Mouse (Mus musculus): ENCODE measurements around the gene Ahcy. TPM values are rescaled to one million over a fixed set of nuclear protein-coding genes. Genes with fewer than 3 reads are reported as not detected.
"Not testable (repeated sequence)": the region's sequence is repeated elsewhere in the genome, so short reads cannot be mapped to it uniquely, and the experiment has no call there.

The Ahcy gene
- polyA plus RNA-seq, 1 experiment from 2014 or later = 61.2 TPM

DNA sequence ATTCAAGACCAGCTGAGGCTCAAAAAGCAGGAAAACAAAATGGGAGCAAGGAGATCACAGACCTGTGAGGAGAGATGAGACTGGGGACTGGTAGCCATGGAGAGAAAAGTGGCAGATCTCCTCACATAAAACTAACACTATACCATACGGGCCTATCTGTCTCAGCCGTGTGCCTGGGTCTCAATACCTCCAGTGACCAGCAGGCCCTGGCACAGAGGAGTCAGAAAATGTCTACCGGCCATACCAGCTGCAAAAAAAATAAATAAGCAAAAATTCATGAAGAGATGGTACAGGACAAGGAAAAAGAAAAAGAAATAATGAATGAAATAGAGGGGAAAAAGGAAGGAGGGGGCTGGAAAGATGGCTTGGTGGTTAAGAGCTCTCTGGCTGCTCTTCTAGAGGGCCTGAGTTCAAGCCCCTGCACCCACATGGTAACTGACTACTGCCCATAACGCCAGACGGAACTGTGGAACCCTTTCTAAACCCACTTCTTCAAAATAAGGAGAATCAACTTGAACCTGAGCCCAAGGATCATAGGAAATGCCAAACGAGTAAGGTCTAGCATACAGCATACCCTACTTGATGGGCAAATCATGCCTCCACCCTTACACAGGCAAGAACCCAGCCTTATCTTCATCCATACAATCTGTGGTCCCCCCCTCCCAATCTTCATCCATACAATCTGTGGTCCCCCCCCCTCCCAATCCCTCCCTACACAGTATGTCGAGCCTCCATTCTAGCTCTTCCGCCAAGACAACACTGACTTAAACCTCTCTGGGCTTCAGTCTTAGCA, 1.7 kb downstream of the Ahcy start:
- no peak for ATAC-seq (ENCODE audit: low FRiP score)
- WGBS = 82% methylated on average over 8 of the region's 8 CpGs
- H3K9me3 ChIP-seq = no peaks in the 10 kb centered on the region
- peak overlapping the region; percentile 56; the same call in 1 of the 2 replicates for H3K4me3 ChIP-seq (replicated peaks)
- H3K36me3 ChIP-seq (replicated peaks) = peaks cover 11% of the 10 kb centered on the region
- H3K27me3 ChIP-seq = no peaks in the 10 kb centered on the region
- peak overlapping the region; percentile 63 for H3K4me2 ChIP-seq
- H3K4me1 ChIP-seq = peaks cover 24% of the 10 kb centered on the region
- H3K27ac ChIP-seq = no peak overlapping the region
- peak overlapping the region; percentile 62; the same call in 1 of the 2 replicates for H3K9ac ChIP-seq

- H3K4me3 ChIP-seq (replicated peaks) = no peak overlapping the region
- 93% methylated on average over 9 of the region's 9 CpGs for WGBS
- no peaks in the 10 kb centered on the region for H3K27me3 ChIP-seq
- H3K4me1 ChIP-seq = peaks cover 24% of the 10 kb centered on the region
- no peaks in the 10 kb centered on the region for H3K9me3 ChIP-seq
- ATAC-seq (ENCODE audit: low FRiP score) = no peak
- H3K27ac ChIP-seq = no peak overlapping the region
- H3K36me3 ChIP-seq (replicated peaks) = peaks cover 26% of the 10 kb centered on the region
- no peak overlapping the region for H3K4me2 ChIP-seq
- no peak overlapping the region for H3K9ac ChIP-seq
Observed at GRCm38 (mm10) chr2:155071027-155071426, 3.3 kb downstream of the Ahcy start.

- Histone ChIP-seq H3K9me3 (no peaks in the 10 kb centered on the region), H3K4me3 (replicated peaks) (no peak overlapping the region), H3K9ac (no peak overlapping the region), H3K4me2 (no peak overlapping the region), H3K27ac (no peak overlapping the region), H3K4me1 (no peaks in the 10 kb centered on the region), H3K36me3 (replicated peaks) (peaks cover 28% of the 10 kb centered on the region), H3K27me3 (no peaks in the 10 kb centered on the region)
- WGBS = 81% methylated on average over 1 of the region's 1 CpGs
- ATAC-seq (ENCODE audit: low FRiP score) = no peak
Observed at GRCm38 (mm10) chr2:155057361-155057760, 16.9 kb downstream of the Ahcy start.

DNA sequence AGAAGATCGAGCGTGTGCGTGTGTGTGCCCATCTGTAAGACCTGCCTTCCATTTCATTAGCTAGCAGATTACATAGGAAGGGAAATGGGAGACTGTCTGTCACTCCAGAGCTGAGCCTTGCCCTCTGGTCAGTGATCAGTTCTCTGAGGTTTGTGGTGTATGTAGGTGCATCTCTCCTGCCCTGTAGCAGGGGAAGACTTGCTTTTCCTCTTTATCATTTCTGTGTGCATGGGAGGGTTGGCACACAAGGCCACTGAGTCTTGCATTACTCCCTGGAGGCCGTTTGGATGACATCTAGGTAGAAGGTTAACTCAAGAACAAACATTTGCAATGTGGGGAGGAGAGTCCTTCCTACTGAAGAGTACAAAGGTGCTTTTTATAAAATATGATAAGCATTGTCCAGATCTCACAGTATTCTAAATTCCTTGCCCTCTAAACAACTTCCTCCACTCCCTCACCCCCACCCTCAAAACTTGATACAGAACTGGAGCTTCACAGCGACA, 18.2 kb downstream of the Ahcy start:
- no peak overlapping the region for H3K4me3 ChIP-seq (replicated peaks)
- H3K27me3 ChIP-seq = no peaks in the 10 kb centered on the region
- H3K27ac ChIP-seq = no peak overlapping the region
- H3K4me2 ChIP-seq = no peak overlapping the region
- no peak for ATAC-seq (ENCODE audit: low FRiP score)
- H3K9ac ChIP-seq = no peak overlapping the region
- 72% methylated on average over 5 of the region's 5 CpGs for WGBS
- peaks cover 16% of the 10 kb centered on the region for H3K36me3 ChIP-seq (replicated peaks)
- H3K4me1 ChIP-seq = peaks cover 10% of the 10 kb centered on the region
- H3K9me3 ChIP-seq = no peaks in the 10 kb centered on the region

GRCm38 (mm10) chr2:155054672-155055071, 19.6 kb downstream of the Ahcy start:
- H3K27me3 ChIP-seq = no peaks in the 10 kb centered on the region
- H3K4me2 ChIP-seq = no peak overlapping the region
- no peak for ATAC-seq (ENCODE audit: low FRiP score)
- H3K36me3 ChIP-seq (replicated peaks) = peaks cover 8% of the 10 kb centered on the region
- peaks cover 16% of the 10 kb centered on the region for H3K4me1 ChIP-seq
- no peak overlapping the region for H3K4me3 ChIP-seq (replicated peaks)
- 88% methylated on average over 3 of the region's 3 CpGs for WGBS
- no peaks in the 10 kb centered on the region for H3K9me3 ChIP-seq
- H3K9ac ChIP-seq = no peak overlapping the region
- H3K27ac ChIP-seq = no peak overlapping the region

DNA sequence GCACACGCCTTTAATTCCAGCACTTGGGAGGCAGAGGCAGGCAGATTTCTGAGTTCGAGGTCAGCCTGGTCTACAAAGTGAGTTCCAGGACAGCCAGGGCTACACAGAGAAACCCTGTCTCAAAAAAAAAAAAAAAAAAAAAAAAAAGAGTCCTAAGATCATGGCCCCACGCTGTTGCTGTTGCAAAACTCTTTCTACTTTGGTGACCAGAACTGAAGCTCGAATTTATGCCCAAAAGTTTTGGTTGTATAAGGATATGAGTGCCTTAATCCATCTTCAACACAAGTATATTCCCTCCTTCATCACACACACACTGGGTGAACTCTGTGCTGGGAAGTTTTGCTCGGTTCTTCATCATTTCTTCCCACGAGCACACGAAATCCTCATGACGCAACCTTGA, 20.8 kb downstream of the Ahcy start:
- H3K9me3 ChIP-seq; H3K9ac ChIP-seq; H3K4me3 ChIP-seq (replicated peaks); H3K36me3 ChIP-seq (replicated peaks); H3K4me2 ChIP-seq; H3K27me3 ChIP-seq; H3K27ac ChIP-seq; ATAC-seq (ENCODE audit: low FRiP score): not testable (repeated sequence)
- H3K4me1 ChIP-seq = peaks cover 16% of the 10 kb centered on the region
- WGBS = 91% methylated on average over 8 of the region's 8 CpGs

DNA sequence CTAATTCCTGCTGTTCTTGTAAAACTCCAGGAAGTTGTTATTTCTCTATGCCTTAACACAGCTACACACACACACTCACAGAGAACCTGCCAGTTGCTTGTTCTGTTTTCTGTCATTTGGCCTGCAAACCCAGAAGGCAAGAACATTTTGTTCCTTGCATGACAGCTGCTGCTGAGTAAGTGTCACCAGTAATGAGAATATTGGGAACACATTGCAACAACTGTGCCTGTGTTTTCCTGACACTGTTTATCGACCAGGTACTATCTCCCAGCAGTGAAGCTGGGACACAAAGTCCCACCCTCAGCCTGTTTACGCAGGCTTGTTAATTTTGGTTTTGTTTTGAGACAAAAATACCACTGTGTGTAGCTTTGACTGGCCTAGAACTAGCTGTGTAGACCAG, 21.6 kb downstream of the Ahcy start:
- Histone ChIP-seq H3K27ac (no peak overlapping the region), H3K9ac (no peak overlapping the region), H3K36me3 (replicated peaks) (no peaks in the 10 kb centered on the region), H3K9me3 (no peaks in the 10 kb centered on the region), H3K4me3 (replicated peaks) (no peak overlapping the region), H3K27me3 (no peaks in the 10 kb centered on the region), H3K4me2 (no peak overlapping the region), H3K4me1 (peaks cover 16% of the 10 kb centered on the region)
- WGBS = 85% methylated on average over 2 of the region's 2 CpGs
- no peak for ATAC-seq (ENCODE audit: low FRiP score)

DNA sequence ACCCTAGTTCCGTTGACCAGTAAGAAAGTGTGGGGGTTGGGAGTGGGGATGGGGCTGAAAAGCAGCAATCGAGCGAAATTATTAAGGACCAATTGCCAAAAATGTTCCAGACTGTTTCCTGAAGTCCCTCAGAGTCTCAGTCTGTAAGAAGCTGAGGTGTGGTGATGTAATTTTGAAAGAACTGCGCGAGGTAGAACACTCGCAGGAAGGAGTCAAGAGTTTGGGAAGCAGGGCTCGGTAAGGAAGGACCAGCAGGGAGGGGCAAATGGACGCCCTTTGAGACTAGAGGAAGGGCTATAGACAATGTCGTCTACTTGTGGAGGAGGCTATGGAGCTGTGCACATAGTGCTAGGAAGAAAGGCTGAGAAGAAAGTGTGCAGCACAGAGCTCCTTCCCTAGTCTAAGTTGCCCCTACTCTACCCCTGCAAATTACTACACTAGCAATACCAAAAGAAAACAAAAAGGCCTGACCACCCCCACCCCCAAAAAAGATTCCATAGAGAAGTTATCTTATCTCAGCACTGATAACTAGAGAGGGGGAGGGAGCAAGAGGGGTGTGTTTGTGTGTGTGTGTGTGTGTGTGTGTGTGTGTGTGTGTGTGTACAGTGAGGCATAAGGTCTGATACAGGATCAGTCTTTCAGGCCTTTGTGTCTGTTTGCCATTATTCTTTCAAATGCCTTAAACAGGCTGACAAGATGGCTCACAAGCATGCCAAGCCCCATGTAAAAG, 22.5 kb downstream of the Ahcy start:
- Histone ChIP-seq H3K9ac (peak overlapping the region; percentile 48), H3K27me3 (no peaks in the 10 kb centered on the region), H3K27ac (peak overlapping the region; percentile 88; the same call in 1 of the 2 replicates), H3K36me3 (replicated peaks) (no peaks in the 10 kb centered on the region), H3K4me2 (peak overlapping the region; percentile 69), H3K4me1 (peaks cover 16% of the 10 kb centered on the region), H3K9me3 (no peaks in the 10 kb centered on the region), H3K4me3 (replicated peaks) (peak overlapping the region; percentile 53)
- whole genome bisulfite sequencing = 23% methylated on average over 9 of the region's 9 CpGs
- no peak for ATAC-seq (ENCODE audit: low FRiP score)

DNA sequence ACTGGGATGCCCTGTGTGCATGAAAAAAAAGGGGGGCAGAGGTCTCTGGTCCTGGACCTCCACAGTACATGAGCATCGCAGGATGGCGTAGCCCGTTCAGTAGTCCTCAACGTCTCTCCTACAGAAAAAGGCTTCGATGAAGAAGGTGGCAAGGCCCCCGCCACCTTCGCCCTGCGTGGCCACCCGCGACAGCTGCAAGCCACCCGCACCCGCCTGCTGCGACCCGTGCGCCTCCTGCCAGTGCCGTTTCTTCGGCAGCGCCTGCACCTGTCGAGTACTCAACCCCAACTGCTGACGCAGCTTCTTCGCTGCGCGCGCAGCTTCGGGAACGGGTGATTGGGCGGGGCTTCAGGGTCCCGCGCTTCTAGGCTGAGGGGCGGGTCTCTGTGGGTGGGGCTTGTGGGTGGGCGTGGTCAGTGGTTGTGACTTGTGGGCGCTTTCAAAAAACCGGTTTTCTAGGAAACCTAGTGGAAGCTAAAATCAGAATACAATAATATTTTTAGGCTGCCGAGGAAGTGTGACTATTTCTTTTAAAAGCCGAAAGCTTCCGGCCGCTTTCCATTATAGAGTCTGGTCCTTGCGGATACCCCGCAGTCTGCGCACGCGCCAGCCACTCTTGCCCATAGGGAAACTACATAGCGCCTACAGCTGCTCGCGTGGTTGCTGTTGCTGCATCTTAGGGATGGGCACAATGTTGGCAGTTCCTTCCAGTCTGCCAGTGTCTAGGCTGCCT, 23.6 kb downstream of the Ahcy start:
- ATAC-seq (ENCODE audit: low FRiP score) = peak; percentile 96
- H3K4me2 ChIP-seq = peak overlapping the region; percentile 69
- no peaks in the 10 kb centered on the region for H3K27me3 ChIP-seq
- peak overlapping the region; percentile 88 for H3K27ac ChIP-seq
- H3K9ac ChIP-seq = peak overlapping the region; percentile 75
- H3K9me3 ChIP-seq = no peaks in the 10 kb centered on the region
- peaks cover 16% of the 10 kb centered on the region for H3K4me1 ChIP-seq
- H3K36me3 ChIP-seq (replicated peaks) = no peaks in the 10 kb centered on the region
- H3K4me3 ChIP-seq (replicated peaks) = peak overlapping the region; percentile 53
- WGBS = under 1% methylated on average over 43 of the region's 45 CpGs

DNA sequence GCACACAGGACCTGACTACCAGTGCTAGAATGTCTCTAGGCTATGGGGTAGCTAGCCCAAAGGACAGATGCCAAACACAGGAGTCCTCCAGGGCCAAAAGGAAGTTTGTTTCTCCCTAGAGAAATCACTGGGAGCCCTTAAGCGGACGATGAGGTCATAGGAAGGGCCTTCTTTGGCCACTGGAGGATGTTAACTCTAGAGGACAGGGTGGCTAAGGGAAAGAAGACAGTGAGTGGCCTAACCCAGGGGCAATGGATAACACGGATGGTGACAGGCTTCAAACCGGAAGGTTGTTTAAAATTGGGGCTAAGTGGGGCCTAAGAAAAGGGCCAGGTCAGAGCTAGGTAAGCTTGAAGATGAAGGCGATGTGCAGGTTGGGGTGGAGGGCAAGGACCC, 24.2 kb downstream of the Ahcy start:
- Histone ChIP-seq H3K4me3 (replicated peaks) (peak overlapping the region; percentile 53), H3K27ac (peak overlapping the region; percentile 88), H3K9ac (peak overlapping the region; percentile 75), H3K4me1 (peaks cover 16% of the 10 kb centered on the region), H3K27me3 (no peaks in the 10 kb centered on the region), H3K4me2 (peak overlapping the region; percentile 69), H3K9me3 (no peaks in the 10 kb centered on the region), H3K36me3 (replicated peaks) (no peaks in the 10 kb centered on the region)
- 25% methylated on average over 5 of the region's 5 CpGs for WGBS
- ATAC-seq (ENCODE audit: low FRiP score) = peak; percentile 21; the same call in 1 of the 2 replicates

DNA sequence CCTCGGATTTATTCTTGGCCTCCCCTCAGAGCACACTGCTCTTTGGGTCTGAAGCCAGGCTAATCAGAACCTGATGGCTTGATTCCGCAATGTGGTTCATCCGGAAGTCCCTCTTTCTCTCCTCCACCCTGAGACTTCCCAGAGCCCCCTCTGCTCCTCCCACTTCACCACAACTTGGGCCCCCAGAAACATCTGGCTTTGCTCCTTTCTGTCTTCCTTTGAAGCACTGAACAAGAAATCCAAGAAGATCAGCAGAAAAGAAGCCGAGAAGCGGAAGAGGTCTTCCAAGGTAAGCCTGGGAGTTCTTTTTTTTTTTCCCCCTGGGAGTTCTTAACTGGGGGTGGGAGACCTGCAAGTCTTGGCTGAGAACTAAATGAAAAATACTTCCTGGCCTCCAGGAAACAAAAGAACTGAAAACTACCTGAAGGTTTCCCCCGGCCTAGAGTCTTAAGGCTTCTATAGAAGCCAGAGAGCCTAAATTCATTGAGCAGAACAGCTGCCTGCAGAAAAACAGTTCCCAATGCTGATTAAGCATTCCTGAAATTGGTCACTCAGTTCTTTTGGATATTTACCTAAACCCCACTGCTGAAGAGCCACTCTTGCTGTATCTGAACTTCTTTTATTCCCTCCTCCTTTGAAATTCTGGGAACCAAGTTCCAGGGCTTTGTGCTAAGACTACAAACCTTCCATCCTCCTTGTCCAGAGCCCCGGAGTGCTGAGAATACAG, 26.7 kb downstream of the Ahcy start:
- Histone ChIP-seq H3K27ac (no peak overlapping the region), H3K9me3 (no peaks in the 10 kb centered on the region), H3K27me3 (no peaks in the 10 kb centered on the region), H3K9ac (no peak overlapping the region), H3K4me3 (replicated peaks) (no peak overlapping the region), H3K4me1 (peaks cover 16% of the 10 kb centered on the region), H3K36me3 (replicated peaks) (no peaks in the 10 kb centered on the region), H3K4me2 (no peak overlapping the region)
- no peak for ATAC-seq (ENCODE audit: low FRiP score)
- WGBS = 64% methylated on average over 7 of the region's 7 CpGs

All from forebrain, embryonic 12.5 days (tissue).